Mouse (Mus musculus) CH12.LX (cell line): ENCODE results near the gene Cdc20.

Experiments used
- MAFK ChIP-seq: IDR thresholded peaks from 2 replicates; pipeline ENCODE4 v1.6.1; 2011; ENCODE audit warnings: low read length, improper control_type of control experiment; ENCODE audit not compliant: insufficient replicate concordance
- POLR2A ChIP-seq: IDR thresholded peaks from 2 replicates; pipeline ENCODE4 v1.6.1; 2011; ENCODE audit warnings: low read depth, mild to moderate bottlenecking, improper control_type of control experiment, low read length

DNA sequence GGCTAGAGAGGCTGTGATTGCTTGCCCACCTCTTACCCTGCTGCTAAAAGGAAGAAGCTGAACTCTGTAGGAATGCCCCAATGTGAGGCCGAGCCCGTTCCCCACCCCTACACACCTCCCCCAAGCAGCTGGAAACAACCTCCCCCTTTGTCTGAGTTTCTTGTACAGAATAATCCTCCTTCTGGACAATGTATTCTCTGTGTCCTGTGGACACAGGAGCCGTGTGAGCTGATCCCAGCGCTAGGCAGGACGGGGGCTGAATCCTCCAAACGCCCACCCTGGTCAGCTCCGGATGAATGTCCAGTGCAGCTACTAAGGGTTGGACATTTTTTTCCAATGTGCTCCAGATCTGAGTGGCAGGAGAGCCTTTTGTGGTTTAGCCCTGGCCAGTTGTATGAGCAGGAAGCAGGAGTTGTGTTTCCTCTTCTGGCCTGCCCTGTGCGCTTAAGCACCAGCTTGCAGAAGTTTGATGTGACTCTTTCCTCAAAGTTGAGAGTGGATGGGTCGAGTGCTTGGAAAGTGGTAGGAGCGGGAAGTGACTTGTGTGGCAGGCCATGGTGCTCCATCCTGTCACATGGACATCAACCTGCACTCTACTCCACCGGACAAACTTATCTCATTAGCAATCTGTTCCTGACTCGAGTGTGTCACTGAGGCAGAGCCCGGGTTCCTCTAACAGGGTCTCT, 19.9 kb downstream of the Cdc20 start:
- no peak for TF ChIP-seq POLR2A
- TF ChIP-seq MAFK: no peak
